Mouse (Mus musculus): ENCODE measurements around the gene Ilkap.

DNA sequence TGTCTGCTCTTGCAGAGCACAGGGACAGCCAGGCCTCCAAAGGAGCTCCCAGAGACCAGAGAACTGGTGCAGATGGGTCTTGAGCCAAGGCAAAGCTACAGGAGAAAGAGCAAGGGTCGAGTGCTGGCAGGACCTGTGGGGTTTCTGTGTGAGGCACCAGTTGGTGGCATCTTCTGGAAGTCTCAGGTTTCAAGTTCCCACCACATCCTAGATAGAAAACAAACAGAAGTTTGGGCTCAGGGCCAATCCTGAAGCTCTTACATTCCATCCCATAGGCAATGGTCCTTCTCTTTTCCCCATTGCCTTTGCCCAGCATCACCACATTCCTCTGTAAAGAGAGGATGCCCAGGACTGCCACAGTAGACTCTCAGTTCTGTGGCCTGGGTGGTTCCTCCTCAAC lies 6.4 kb upstream of the Ilkap start:
- TF ChIP-seq CTCF (IDR thresholded peaks at IDR 0.05; ENCODE audit: low read depth) (no peak), EP300 (optimal IDR thresholded peaks at IDR 0.05) (no peak)

Measured in stomach, postnatal 0 days (tissue).